Mouse (Mus musculus): ENCODE measurements at regions not wholly inside any gene's neighbourhood (a gene's known extent, or its start where the extent isn't known, plus 50 kb on each side); places are given as distances from the start of the nearest gene placed in this dataset.

DNA sequence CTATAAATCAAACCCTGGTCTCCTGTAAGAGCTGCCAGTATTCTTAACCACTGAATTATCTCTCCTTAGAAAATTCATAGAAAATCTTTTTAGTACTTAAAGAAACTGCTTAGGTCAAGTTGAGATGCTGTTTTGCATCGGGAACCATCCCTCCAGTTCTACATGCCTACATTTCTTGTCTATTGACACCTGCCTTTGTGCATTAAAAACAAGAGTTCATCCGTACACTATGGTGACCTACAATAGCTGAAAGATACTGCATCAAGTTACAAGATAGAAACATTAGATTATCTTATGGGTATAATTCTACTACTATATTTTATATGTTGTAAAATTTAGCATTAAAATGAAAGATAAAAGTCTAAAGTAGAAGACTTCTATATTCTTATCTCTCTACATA lies 57.6 kb upstream of the Immp2l start:
- TF ChIP-seq CTCF (conservative IDR thresholded peaks at IDR 0.05; ENCODE audit: insufficient read depth, insufficient read length, low read depth, low read length), result no peak
- no peak for TF ChIP-seq POLR2A (IDR thresholded peaks at IDR 0.05; ENCODE audit: low read depth, low read length)

All from kidney, adult 2 months (tissue).